Mouse (Mus musculus): ENCODE measurements around the gene Ano4. TPM values are rescaled to one million over a fixed set of nuclear protein-coding genes. Genes with fewer than 3 reads are reported as not detected.

The Ano4 gene
- polyA plus RNA-seq, 1 experiment from 2014 or later = 1.1 TPM

DNA sequence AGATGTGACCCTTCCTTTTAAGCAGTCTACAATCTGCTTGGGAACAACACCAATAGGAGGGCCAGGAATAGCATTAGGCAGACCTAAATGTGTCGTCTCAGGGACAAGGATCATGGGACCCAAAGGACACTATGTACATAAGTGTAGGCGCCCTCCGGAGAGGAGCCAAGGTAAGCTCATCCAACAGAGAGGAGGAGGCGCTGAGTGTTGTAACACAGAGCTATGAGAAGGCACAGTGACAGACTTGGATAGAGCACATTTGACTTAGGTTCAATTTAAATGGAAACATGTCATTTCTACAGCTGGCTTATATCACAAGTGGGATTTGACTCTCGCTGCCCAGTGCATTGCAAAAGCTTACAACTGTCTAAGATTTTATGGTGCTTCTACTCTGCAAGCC lies 376.0 kb downstream of the Ano4 start:
- 92% methylated on average over 5 of the region's 5 CpGs for WGBS

DNA sequence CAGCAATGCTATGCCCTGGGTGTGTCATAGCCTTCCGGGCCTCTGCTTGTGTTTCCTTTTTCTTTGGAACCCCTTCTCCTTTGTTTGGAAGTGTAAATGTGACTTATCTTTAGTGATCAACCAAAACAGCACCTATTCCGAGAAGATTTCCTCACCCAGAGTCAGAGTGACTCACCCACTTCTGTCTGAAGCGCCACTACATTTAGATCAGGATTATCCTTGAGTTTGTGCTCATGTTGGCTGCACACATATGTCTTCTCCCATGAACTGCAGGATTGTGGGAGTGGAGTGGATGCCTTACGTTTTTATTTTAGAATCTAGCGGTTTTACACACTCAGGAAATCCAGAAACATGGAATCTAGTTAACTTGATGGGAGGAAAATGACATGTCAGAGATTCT lies 383.8 kb downstream of the Ano4 start:
- Histone ChIP-seq H3K27ac (no peak overlapping the region), H3K27me3 (ENCODE audit: low read depth, poor library complexity, severe bottlenecking) (no peaks in the 10 kb centered on the region)
- 91% methylated on average over 5 of the region's 5 CpGs for WGBS

More for the DNA sequence above, 376.0 kb downstream of the Ano4 start:
- DNase-seq (ENCODE audit: low spot score) = no peak
- no peak overlapping the region for H3K4me3 ChIP-seq
- H3K27ac ChIP-seq = no peak overlapping the region
- H3K27me3 ChIP-seq (ENCODE audit: low read depth, poor library complexity, severe bottlenecking) = no peaks in the 10 kb centered on the region
- H3K9me3 ChIP-seq (replicated peaks) = no peaks in the 10 kb centered on the region
- no peaks in the 10 kb centered on the region for H3K36me3 ChIP-seq
- H3K4me1 ChIP-seq = no peaks in the 10 kb centered on the region

DNA sequence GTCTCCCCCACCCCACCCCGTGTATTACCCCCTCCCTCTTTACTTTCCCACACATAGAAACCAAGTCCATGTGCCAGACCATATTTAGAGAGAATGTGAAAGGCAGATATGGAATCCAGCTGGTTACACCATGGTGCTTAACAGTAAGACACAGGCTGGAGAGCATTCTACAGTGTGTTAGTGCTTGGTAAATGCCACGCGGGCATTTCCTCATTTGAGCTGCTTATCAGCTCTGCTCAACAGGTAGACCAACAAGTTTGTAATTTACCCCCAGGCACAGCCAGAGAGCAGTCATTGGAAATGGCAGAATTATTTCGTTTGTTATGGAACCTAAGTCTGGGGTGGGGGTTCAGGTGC lies 394.3 kb downstream of the Ano4 start:
- H3K4me3 ChIP-seq = no peak overlapping the region
- no peak overlapping the region for H3K27ac ChIP-seq
- no peaks in the 10 kb centered on the region for H3K27me3 ChIP-seq (ENCODE audit: low read depth, poor library complexity, severe bottlenecking)
- H3K4me1 ChIP-seq = no peaks in the 10 kb centered on the region
- no peaks in the 10 kb centered on the region for H3K36me3 ChIP-seq
- no peak for DNase-seq (ENCODE audit: low spot score)
- 85% methylated on average over 4 of the region's 4 CpGs for WGBS
- no peaks in the 10 kb centered on the region for H3K9me3 ChIP-seq (replicated peaks)

More for the DNA sequence above, 383.8 kb downstream of the Ano4 start:
- H3K9me3 ChIP-seq (replicated peaks) = no peaks in the 10 kb centered on the region
- no peaks in the 10 kb centered on the region for H3K36me3 ChIP-seq
- H3K4me3 ChIP-seq = no peak overlapping the region
- no peak for DNase-seq (ENCODE audit: low spot score)
- no peaks in the 10 kb centered on the region for H3K4me1 ChIP-seq

DNA sequence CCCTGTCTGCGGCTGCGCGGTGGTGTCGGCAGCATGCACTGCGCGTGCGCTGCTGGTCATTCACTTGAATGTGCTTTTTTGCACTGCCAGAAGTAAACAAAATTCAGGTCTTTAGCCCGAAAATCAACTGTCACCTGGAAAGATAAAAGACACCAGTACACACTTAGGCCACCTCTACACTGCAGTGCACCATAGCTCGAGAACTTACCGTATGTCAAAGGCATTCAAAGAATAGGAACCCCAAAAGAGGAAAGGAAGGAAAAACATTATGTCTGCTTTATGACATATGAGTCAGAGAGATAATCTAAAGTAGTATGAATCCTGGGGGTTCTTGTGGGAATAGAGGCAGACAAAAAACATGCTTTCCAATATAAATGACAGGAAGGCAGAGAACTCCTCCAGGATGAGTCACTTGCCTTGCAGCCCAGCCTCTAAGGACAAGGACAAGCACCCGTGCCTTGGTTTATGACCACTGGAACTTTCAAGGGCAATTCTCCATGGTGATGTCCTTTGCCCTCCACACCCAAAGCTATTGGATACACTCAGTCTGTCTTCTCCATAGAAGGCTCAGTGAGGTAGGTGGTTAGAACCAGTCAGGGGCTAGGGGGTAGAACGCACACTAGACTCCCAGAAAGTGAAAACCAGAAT lies 394.8 kb downstream of the Ano4 start:
- H3K27me3 ChIP-seq (ENCODE audit: low read depth, poor library complexity, severe bottlenecking) = no peaks in the 10 kb centered on the region
- DNase-seq (ENCODE audit: low spot score) = no peak
- H3K9me3 ChIP-seq (replicated peaks) = no peaks in the 10 kb centered on the region
- H3K4me1 ChIP-seq = no peaks in the 10 kb centered on the region
- no peak overlapping the region for H3K4me3 ChIP-seq
- H3K36me3 ChIP-seq = no peaks in the 10 kb centered on the region
- WGBS = 89% methylated on average over 12 of the region's 12 CpGs
- no peak overlapping the region for H3K27ac ChIP-seq

Other genes with a start within 250 kb of the Ano4 start
- 10.6 and 13.8 TPM in 2 replicates for gene Gas2l3, start 99.2 kb upstream of the Ano4 start, polyA plus RNA-seq (2016; fragmentation: Nextera tagmentation; extraction: Ambion mirVana)
- not detected in 2 replicates for gene Nr1h4, start 188.8 kb upstream of the Ano4 start, polyA plus RNA-seq (2016; fragmentation: Nextera tagmentation; extraction: Ambion mirVana)

Data from limb, embryonic 10.5 days (tissue).